Mouse (Mus musculus) hindbrain, embryonic 10.5 days (tissue): ENCODE results near the gene Zfp459. TPM values are rescaled to one million over a fixed set of nuclear protein-coding genes. Genes with fewer than 3 reads are reported as not detected.
"Not testable (repeated sequence)": the region's sequence is repeated elsewhere in the genome, so short reads cannot be mapped to it uniquely, and the experiment has no call there.

ENCODE experiments used
- DNase-seq: peaks from one replicate; pipeline ENCODE4 v3.0.0-alpha.2; 2017; ENCODE audit warnings: low spot score
- H3K27ac ChIP-seq: fragments of 300-500 bp; sonication (generic); 2 replicates; pipeline ENCODE4 v1.5.1; 2016; ENCODE audit warnings: mild to moderate bottlenecking, moderate library complexity
- H3K27me3 ChIP-seq: fragments of 300-500 bp; sonication (generic); 2 replicates; pipeline ENCODE4 v1.6.1; 2016; ENCODE audit warnings: mild to moderate bottlenecking; ENCODE audit not compliant: poor library complexity, insufficient read depth, severe bottlenecking
- H3K36me3 ChIP-seq: fragments of 300-500 bp; sonication (generic); 2 replicates; pipeline ENCODE4 v1.6.1; 2016; ENCODE audit warnings: mild to moderate bottlenecking, moderate library complexity
- H3K4me1 ChIP-seq: fragments of 300-500 bp; sonication (generic); replicated peaks from 2 replicates; pipeline ENCODE4 v1.6.1; 2016; ENCODE audit warnings: mild to moderate bottlenecking
- H3K4me3 ChIP-seq: fragments of 300-500 bp; sonication (generic); 2 replicates; pipeline ENCODE4 v1.5.1; 2016; ENCODE audit warnings: mild to moderate bottlenecking, moderate library complexity
- H3K9me3 ChIP-seq: fragments of 300-500 bp; sonication (generic); 2 replicates; pipeline ENCODE4 v1.6.1; 2016; ENCODE audit warnings: mild to moderate bottlenecking, moderate library complexity
- WGBS: fragments of 180-500 bp; shearing (Covaris S2); methylation state at CpG from one replicate; pipeline ENCODE4 v1.1.7; 2016; 5-methylcytosine and 5-hydroxymethylcytosine counted together
- polyA plus RNA-seq: library from polyadenylated mRNA; unstranded; fragments of >200 nt; fragmentation: Nextera tagmentation; extraction: Ambion mirVana; gene quantifications from 2 replicates; pipeline ENCODE4 v1.2.1, GENCODE M21; 2016

The Zfp459 gene
- polyA plus RNA-seq, result 0.92 and 1.7 TPM in 2 replicates

DNA sequence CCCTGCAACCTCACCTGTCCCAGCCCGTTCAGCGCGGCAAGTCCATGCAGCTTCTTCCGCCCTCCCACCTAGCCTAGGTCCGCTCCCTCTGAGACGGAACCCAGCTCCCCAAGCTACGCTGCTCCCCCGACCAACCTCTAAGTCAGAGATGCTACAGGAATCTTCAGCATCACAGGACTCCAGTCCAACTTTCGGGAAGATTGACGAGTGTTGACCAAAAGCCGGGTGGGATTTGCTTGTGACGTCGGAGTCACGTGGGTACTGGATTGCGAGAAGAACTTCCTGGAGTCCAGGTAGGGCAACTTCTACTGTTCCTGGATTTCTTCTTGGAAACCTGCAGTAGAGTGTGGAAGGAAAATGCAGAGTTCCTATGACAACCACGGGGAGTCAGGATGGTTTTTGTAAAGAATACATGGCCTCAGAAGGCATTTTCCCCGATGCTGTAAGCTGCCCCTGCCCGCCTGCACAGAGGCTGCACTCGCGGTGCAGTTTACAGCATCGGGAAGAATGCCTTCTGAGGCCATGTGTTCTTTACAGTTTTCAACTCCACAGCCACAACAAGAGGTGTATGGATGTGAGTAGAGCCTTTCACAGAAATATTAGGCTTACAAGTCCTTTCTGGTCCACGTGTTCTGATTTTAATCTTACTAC lies at the start of gene Zfp459:
Gene Zfp459 (minus strand): TSS at position 212 of the 651 bp plus-strand sequence.
- Histone ChIP-seq H3K36me3 (no peaks in the 10 kb centered on the region), H3K27ac (peak within 1 kb of the TSS; percentile 57), H3K4me1 (peaks cover 9% of the 10 kb centered on the region), H3K9me3 (no peaks in the 10 kb centered on the region), H3K27me3 (no peaks in the 10 kb centered on the region), H3K4me3 (peak within 1 kb of the TSS; percentile 73)
- peak; percentile 71 for DNase-seq
- 2% methylated on average over 22 of the region's 22 CpGs for WGBS

DNA sequence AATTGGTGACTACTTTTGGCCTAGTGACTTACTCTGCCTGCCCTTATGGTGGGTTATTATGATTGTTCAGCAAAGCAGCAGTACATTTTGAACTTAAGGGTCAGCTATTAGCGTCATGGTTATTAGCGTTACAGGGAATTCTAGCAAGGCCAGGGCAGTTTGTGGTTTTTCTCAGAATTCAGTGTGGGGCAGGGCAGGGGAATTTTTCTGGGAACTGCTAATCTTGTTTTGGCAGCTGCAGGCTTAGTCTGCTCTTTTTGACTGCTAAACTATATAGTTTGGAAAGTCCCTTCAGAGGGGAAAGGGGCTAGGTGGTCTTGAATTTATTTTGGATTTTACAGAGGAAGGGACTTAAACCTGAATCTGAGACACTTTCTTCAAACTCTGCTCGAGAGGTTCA lies 48.1 kb upstream of the Zfp459 start:
- Histone ChIP-seq H3K4me3 (no peak overlapping the region), H3K27me3 (no peaks in the 10 kb centered on the region), H3K36me3 (peaks cover 10% of the 10 kb centered on the region), H3K9me3 (no peaks in the 10 kb centered on the region), H3K4me1 (no peaks in the 10 kb centered on the region), H3K27ac (no peak overlapping the region)
- WGBS, result 85% methylated on average over 3 of the region's 3 CpGs
- no peak for DNase-seq

DNA sequence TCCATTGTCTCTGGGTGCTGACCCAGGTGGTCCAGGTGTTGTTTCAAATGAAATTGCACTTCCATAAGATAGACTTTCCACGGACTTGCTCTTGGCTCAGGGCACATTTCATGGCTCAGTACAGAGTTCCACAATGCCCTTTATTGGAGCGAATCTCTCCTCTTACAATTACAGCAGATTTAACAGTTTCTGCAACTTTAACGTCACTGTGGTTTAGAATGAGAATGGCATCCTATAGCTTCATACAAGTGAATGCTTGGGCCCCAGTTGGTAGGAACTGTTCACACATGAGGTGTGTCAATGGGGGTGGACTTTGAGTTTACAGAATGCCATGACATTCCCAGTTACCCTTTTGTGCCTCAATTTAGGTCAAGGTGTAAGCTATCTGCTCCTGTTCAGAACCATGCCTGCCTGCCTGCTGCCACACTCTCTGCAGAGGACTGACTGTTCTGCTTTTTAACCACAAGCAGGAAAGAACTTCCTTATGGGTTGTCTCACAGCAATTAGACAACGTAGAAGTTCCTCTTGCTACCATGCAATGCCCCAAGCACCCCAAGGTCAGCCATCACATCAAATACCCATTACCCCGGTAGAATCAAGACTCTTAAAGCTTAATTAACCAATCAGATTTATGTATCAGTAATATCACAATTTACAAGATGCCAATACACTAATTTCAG lies 42.4 kb upstream of the Zfp459 start:
- H3K27ac ChIP-seq, H3K9me3 ChIP-seq, H3K4me3 ChIP-seq, DNase-seq, H3K4me1 ChIP-seq, H3K27me3 ChIP-seq, H3K36me3 ChIP-seq: not testable (repeated sequence)
- 86% methylated on average over 3 of the region's 5 CpGs for WGBS

DNA sequence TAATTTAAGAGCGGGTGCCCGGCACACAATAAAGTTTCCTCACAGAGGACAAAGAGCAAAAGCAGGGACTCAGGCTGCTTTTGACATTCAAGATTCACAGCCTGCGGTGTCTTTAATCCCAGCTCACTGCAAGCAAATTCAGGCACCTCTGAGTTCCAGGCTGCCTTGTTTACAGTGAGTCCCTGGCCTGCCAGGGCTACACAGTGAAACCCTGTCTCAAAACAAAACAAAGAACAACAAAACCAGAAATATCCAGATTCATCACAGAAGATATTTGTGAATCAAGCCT lies 30.7 kb upstream of the Zfp459 start:
- 9% methylated on average over 3 of the region's 3 CpGs for WGBS

DNA sequence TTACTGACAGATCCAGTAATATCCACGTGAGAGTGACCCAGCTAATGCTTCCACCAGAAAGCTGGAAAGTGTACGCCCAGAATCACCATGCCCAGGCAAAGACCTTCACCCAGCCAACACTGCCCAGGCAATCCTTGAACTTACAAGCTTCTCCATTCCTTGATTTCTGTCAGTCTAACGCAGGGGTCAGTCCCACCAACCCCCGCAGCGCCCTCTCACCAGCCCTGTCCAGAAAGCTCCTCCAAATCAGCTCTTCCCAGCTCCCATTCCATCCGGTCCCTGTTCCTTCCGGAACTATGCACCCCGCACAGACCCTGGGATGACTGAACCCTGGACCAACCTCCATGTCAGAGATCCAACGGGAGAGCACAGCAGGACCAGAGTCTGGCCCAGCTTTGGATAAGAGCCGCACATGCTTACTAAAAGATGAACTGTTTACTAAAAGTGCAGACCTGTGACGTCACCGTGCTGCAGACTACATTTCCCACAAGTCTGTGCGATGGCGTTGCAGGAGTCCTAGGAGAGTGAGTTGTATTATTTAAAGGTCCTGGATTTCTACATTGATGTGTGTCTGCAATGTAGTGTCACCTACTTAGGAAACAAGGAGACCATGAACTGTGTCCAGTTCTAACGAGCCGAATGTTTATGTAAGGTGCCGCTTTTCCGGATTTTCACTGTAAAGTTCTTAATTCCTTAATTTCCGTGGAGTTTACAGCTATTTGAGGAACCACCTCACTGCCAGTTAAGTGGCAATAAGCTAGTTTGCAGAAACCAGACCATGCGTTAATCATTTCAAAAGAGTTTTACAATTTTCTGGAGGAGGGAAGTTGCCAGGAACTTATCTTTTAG lies 30.2 kb upstream of the Zfp459 start, which contains the start of gene Zfp874a:
Gene Zfp874a (minus strand): TSS at position 453 of the 849 bp plus-strand sequence.
- Histone ChIP-seq H3K4me1 (peaks cover 6% of the 10 kb centered on the region), H3K27ac (peak within 1 kb of the TSS; percentile 79), H3K36me3 (peaks cover 12% of the 10 kb centered on the region; the same call in 1 of the 2 replicates), H3K9me3 (no peaks in the 10 kb centered on the region), H3K4me3 (peak within 1 kb of the TSS; percentile 62), H3K27me3 (no peaks in the 10 kb centered on the region)
- WGBS, result 2% methylated on average over 20 of the region's 20 CpGs
- DNase-seq, result peak; percentile 78

More for the DNA sequence above, 30.7 kb upstream of the Zfp459 start:
- H3K4me1 ChIP-seq, result peaks cover 6% of the 10 kb centered on the region
- H3K4me3 ChIP-seq, result peak overlapping the region; percentile 62
- H3K27me3 ChIP-seq, result no peaks in the 10 kb centered on the region
- no peak for DNase-seq
- peak overlapping the region; percentile 79 for H3K27ac ChIP-seq
- H3K9me3 ChIP-seq, result no peaks in the 10 kb centered on the region
- peaks cover 6% of the 10 kb centered on the region; the same call in 1 of the 2 replicates for H3K36me3 ChIP-seq

DNA sequence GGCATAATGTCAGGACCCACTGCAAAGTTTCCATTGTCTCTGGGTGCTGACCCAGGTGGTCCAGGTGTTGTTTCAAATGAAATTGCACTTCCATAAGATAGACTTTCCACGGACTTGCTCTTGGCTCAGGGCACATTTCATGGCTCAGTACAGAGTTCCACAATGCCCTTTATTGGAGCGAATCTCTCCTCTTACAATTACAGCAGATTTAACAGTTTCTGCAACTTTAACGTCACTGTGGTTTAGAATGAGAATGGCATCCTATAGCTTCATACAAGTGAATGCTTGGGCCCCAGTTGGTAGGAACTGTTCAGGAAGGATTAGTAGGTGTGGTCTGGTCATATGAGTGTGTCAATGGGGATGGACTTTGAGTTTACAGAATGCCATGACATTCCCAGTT lies 15.9 kb upstream of the Zfp459 start:
- H3K4me1 ChIP-seq, H3K27me3 ChIP-seq, H3K9me3 ChIP-seq, H3K36me3 ChIP-seq, DNase-seq, H3K4me3 ChIP-seq, H3K27ac ChIP-seq: not testable (repeated sequence)
- WGBS, result 90% methylated on average over 1 of the region's 3 CpGs

DNA sequence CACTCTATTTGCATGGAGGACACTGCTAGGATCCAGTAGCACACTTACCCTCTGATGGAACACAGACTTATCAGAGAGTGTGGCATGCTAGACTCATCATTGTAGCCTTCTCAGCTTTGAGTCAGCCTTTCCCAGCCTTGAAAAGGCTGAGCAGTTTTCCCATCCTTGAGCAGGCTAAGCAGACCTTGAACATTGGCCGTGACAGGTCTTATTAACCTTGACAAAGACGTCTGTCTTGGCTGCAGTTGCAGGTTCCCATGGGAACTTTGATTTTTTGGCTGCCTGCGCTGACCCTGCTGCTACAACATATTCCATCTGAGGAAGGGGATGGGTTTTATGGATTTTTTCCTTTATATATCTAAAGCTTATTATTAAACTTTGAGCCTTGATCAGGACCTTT lies 6.9 kb upstream of the Zfp459 start:
- Histone ChIP-seq H3K27ac (no peak overlapping the region), H3K27me3 (no peaks in the 10 kb centered on the region), H3K4me1 (no peaks in the 10 kb centered on the region), H3K9me3 (no peaks in the 10 kb centered on the region), H3K4me3 (no peak overlapping the region), H3K36me3 (no peaks in the 10 kb centered on the region)
- DNase-seq, result no peak
- 75% methylated on average over 3 of the region's 3 CpGs for WGBS

DNA sequence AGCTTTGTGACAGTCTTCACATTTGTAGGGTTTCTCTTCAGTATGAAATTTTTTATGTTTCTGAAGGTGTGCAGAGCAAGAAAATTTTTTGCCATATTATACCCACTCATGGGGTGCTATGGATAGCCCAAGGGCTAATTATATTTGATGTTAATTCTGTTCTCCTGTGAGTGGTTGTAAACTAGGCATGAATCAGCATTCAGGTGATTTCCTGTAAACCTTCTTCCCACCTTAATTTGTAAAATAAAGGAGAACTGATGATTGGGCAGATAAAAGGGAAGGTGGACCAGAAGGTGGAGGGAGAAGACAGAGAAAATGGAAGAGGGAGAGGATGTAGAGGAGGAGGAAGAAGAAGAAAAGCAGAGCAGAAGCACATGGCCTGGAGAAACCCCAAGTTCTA lies 4.5 kb upstream of the Zfp459 start:
- H3K4me3 ChIP-seq, DNase-seq, H3K9me3 ChIP-seq, H3K36me3 ChIP-seq, H3K27me3 ChIP-seq, H3K4me1 ChIP-seq, H3K27ac ChIP-seq: not testable (repeated sequence)

DNA sequence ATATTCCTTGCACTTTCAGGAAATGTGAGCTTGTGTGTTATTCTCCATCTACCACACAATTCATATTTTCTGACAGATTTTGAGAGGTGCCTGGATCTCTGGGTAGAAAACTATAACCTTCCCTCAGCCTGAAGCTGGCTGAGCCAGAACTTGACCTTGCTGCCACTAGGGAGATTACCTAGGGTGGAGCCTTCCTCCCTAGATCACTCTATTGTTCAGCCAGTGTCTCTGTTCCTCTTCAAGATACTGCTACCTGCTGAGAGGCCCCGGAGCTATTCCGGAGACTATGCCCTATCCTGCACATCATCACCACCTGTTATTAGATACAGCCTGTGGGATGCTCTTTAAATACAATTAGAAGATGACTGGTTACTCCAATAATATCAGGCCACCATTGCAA lies 1.3 kb upstream of the Zfp459 start:
- H3K27ac ChIP-seq, H3K4me1 ChIP-seq, H3K9me3 ChIP-seq, DNase-seq, H3K36me3 ChIP-seq, H3K27me3 ChIP-seq, H3K4me3 ChIP-seq: not testable (repeated sequence)
- WGBS, result 78% methylated on average over 2 of the region's 2 CpGs

DNA sequence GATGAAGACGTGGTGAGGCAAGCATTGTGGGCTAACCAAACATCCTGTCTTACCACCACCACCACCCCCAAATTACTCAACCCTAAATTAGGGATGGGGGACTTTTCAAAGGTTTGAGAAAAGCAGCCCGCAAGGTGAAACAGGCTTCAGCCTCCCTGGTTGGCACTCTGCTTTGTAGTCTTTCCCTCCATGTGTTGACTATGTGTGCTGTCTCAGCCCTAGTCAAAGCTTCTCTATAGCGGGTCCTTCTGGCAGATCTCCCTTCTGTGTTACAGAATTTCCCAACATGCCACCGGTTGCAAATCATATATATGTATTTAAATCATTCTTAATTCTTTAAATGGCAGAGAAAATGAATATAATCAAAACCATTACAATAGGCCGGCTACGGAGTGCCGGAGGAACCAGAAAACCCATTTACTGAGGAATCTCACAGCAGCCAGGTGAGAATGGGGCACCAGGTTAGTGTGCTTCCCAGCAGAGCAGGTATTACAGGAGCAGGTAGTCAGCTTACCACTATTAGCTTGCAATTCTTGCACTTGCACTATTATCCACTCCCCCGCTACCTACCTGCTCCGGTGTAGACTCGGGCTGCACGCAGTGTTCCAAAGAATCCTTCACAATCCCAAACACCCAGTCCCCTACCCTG lies 536 bp downstream of the Zfp459 start:
- Histone ChIP-seq H3K9me3 (no peaks in the 10 kb centered on the region), H3K27ac (peak overlapping the region; percentile 57; the same call in 1 of the 2 replicates), H3K4me3 (peak overlapping the region; percentile 73), H3K4me1 (peaks cover 9% of the 10 kb centered on the region), H3K27me3 (no peaks in the 10 kb centered on the region), H3K36me3 (no peaks in the 10 kb centered on the region)
- WGBS, result 32% methylated on average over 11 of the region's 11 CpGs
- no peak for DNase-seq

DNA sequence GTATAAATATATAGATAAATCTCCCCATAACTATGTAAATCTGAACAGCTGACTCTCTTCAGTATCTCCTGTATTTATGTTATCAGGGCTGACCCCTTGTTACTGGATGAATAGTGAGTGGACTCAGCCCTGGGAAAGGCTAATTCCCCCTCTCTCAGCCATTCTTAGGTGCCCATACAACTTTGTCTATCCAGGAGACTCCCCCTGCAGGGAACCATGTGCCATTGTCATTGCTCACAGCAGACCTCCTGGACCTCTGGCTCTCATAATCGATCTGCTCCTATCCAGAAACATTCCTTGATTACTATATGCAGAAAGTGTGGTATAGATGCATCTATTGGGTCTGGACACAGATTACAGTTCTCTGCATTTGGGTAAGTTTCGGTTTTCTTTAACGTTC lies 4.4 kb downstream of the Zfp459 start:
- Histone ChIP-seq H3K4me1 (peaks cover 8% of the 10 kb centered on the region), H3K4me3 (no peak overlapping the region), H3K27ac (no peak overlapping the region), H3K9me3 (no peaks in the 10 kb centered on the region), H3K27me3 (no peaks in the 10 kb centered on the region), H3K36me3 (no peaks in the 10 kb centered on the region)
- no peak for DNase-seq
- 84% methylated on average over 3 of the region's 3 CpGs for WGBS

DNA sequence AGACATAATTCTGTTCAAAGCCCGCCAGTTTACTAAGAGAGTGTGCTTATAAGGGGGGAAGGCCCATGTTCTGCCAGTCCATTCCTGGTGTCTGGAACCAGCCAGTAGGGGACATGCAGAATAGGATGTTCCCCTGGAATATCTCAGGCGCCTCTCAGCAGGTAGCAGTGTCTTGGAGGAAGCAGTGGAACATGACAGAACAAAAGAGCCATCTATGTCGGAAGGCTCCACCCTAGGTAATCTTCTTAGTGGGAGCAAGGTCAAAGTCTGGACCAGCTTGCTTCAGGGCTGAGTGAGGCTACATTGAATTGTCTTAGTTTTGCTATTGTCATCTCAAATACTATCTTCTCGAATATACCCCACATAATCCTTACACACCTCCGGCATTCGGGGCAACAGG lies 5.5 kb downstream of the Zfp459 start:
- no peak overlapping the region for H3K27ac ChIP-seq
- no peak for DNase-seq
- H3K9me3 ChIP-seq, result no peaks in the 10 kb centered on the region
- WGBS, result 90% methylated on average over 6 of the region's 6 CpGs
- peaks cover 1% of the 10 kb centered on the region for H3K4me1 ChIP-seq
- no peaks in the 10 kb centered on the region for H3K36me3 ChIP-seq
- no peaks in the 10 kb centered on the region for H3K27me3 ChIP-seq
- no peak overlapping the region for H3K4me3 ChIP-seq

DNA sequence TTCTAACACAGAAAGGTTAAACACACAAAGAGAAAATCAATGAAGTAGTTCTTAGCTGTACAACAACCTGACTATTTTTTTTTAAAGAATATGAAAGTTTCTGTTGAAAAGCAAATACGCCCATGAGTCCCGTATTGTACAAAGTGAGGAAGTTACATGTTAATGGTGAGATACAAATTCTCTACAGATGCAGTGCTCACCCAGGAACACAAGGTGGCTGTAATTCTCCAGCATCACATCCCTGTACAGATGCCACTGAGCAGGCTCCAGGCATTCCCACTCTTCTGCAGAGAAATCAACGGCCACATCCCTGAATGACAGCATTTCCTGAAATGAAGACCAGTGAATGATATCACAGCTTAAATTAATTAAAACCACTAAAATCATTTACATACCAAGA lies 7.6 kb downstream of the Zfp459 start:
- not testable (repeated sequence) for H3K36me3 ChIP-seq, H3K4me1 ChIP-seq, H3K27me3 ChIP-seq, DNase-seq, H3K9me3 ChIP-seq, H3K27ac ChIP-seq, H3K4me3 ChIP-seq
- 81% methylated on average over 3 of the region's 3 CpGs for WGBS
